Mouse (Mus musculus): ENCODE measurements around the gene Akr1c13.
"Not testable (repeated sequence)": the region's sequence is repeated elsewhere in the genome, so short reads cannot be mapped to it uniquely, and the experiment has no call there.

The Akr1c13 gene

DNA sequence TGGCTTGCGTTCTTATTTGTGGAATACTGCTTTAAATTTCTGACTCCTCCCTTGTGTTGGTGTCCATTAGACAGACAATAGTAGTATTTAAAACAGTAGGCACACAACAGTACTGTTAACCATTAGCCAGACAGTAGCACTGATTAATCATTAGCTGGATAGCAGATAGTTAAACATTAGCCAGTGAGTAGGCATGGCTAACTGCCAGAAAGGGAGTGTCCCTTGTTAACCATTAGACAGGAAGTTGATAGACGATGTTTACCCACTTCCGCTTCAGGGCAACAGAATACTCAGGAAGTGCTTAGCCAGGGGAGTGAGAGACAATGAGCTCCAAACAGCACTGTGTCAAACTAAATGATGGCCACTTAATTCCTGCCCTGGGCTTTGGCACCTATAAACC is at the start of gene Akr1c13:
Gene Akr1c13, plus strand, starts transcription at position 247 of the 400 bp plus-strand sequence.
- no peak for DNase-seq (ENCODE audit: low spot score in 2 of 2)

DNA sequence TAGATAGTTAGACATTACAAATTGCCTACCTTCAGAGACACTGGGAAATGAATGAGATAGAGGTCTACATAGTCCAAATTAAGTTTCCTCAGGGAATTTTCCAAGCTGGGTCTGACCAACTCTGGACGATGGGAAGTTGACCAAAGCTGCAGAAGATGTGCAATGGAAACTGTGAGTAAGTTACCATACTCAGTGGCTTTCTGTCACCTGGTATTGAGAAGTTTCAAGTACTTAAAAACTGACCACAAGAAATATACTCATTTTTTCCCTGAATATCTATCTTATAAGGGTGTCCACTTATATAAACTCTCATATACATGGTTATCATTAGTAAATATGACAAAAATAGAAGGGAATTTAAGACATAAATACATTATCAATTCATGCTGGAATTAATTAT is 46.7 kb upstream of the Akr1c13 start:
- DNase-seq (ENCODE audit: low spot score in 2 of 2): no peak

DNA sequence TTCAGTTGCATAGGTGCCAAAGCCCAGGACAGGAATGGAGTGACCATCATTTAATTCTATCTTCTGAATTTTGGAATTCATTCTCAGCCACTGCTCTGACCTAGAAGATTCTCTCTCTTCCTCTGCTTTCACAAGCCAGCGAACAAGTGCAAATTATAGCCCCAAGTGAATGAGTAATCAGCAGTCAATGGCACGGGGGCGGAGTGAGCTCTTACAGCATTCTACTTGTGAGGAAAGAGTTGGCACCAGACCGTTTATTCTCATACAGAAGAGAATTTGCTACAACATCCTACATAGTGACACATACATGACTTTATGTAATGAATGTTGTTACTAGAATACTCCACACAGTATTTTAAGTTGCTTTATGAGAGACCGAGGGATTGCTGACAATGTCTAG is 40.4 kb upstream of the Akr1c13 start, which contains the start of gene Akr1c18:
Gene Akr1c18, minus strand, starts transcription at position 137 of the 400 bp plus-strand sequence.
- DNase-seq (ENCODE audit: low spot score in 2 of 2): peak; percentile 15 to 28

DNA sequence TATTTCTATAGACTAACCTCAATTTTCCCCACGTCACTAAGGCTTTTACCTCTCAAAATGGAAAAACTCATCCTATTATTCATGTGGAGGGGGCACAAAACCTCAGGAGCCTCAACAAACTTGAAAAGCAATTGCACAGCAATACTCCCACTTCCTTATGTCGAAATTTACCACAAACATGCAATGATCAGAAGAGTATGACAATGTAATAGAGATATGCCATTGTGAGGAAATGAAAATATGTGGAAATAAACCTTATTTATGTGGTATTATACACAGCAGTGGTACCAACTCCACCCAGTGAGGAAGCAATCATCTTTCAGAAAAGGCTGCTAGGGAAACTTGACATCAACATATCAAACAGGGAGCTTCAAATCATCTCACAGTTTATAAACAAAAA is 38.0 kb upstream of the Akr1c13 start:
- no peak for DNase-seq (ENCODE audit: low spot score in 2 of 2)

DNA sequence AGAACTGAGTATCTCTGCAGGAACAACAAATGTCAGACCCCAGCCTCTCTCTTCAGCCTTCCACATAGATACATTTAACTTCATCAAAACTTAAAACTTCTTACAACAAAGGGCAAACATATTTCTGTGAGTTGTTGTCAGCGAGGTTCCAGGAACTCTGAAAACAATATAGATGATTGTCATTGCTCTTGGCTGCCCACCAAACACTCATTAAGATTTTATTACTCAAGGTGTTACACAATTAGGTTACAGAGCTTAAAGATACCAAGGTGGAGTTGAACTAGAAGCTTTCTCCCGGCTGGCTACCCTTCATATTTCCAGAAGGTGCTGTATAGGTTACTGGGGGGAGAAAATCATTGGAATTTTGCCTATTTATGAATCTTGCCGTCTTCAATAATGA is 37.4 kb upstream of the Akr1c13 start:
- no peak for DNase-seq (ENCODE audit: low spot score in 2 of 2)

DNA sequence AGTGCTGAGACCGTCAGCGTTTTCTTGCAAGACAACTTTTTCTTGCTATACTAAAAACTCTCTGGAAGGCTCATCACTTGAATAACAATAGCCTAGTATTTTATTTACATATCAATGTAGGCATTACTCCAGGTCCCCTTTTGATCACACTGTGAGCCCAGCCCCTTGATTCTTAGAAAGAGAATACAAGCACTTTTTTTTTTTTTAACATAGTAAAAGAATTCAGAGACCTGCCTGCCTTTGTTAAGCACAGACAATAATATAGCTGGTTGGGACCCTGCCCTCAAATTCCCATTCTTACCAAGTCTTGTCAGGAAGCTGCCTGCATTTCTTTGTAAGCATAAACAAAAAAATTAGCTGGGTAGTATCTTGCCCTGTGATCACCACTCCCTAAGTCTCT is 35.7 kb upstream of the Akr1c13 start:
- no peak for DNase-seq (ENCODE audit: low spot score in 2 of 2)

DNA sequence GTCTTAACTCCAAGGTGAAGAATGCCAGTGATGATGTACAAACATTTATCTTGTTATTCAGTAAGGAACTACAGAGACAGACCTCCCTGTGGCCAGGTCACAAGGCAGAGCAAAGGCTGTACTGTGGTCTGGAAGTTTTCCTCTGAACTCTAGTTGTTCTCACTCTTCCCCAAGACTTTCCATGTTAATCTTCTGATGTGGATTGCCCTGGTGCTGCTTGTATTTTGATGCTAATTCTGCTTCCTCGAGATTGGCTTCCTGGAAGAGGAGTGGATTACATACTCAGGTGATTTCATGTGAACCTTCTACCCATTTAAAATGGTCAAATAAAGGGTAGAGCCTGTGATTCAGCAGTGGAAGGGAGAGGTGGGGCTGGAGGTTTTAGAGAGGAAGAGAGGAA is 22.9 kb upstream of the Akr1c13 start:
- no peak for DNase-seq (ENCODE audit: low spot score in 2 of 2)

DNA sequence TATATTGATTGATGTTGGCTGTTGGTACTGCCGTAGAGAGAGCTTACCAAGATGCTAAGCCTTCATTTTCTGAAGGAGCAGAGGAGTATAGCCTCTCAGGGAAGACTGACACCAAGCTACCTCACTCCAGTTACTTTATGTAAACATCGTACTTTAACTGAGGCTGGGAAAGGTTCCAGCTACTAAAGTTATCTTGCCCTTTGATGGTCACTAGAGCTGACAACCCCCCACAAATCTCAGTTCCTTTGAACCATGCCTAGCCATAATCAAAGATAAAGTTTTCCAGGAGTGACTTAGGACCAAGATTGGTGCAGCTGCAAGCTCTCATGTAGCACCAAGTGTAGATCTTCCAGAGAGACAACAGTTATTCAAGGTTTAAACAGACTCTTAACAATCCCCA is 18.0 kb upstream of the Akr1c13 start:
- no peak for DNase-seq (ENCODE audit: low spot score in 2 of 2)

DNA sequence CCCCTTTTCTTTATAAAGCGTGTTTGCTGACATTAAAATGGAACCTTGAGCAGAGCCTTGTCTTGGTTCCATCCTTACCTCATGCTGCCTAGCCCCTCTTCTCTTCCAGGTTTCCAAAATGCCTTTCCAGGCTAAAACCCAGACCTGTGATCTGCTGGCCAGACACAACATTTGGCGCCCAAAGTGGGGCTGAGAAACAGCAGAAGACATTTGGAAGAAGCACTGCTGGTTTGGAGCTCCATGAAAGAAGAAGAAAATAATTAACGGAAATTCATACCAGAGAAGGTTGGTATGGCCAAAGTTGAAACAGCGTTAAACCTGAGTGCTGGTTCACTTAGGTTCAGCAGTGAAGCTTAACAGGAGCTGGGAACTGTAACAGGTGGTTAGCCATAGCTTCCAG is 9.6 kb upstream of the Akr1c13 start:
- not testable (repeated sequence) for DNase-seq (ENCODE audit: low spot score in 2 of 2)

DNA sequence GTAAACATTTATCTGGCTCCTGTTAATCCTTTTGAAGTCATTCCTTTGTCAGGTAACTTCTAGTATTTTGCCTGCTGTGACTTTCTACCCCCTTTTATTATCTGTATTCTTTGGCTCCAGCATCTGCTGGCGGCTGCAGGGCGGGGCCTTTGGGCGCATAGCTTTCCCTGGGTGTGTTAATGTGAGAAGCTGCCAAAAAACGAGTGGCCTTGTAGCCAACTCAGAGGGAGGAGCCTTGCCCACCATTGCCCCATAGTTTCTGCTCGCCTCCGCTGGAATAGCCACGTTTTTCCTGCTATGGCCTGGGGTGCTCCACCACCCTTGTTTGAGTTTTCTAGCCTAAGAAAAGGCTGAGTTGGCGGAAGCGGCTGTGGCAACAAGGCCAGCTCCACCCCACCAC is 7.8 kb upstream of the Akr1c13 start:
- DNase-seq (ENCODE audit: low spot score in 2 of 2): no peak

DNA sequence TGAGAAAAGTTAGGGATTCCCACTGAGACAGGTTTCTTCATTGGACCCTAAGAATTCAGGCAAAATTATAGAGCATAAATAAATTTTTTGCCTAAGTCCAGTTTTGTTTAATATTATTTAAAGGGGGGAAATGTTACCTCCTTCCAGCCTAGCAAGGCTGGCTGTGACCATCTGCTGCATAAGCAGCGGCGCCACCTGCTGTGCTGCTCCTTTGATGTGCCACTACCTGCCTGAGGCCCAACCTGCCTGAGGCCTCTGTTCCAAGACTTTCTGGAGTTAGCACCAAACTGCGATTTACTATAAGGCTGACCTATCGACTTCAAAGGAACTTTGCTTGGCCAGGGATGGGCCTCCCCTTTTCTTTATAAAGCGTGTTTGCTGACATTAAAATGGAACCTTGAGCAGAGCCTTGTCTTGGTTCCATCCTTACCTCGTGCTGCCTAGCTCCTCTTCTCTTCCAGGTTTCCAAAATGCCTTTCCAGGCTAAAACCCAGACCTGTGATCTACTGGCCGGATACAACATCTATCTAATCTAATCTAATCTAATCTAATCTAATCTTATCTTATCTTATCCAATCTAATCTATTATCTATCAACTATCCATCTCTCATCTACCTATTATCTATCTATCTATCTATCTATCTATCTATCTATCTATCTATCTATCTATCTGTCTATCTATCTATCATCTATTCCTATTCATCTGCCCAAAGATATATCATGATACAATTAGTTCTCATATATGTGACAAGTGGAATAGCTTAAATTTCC is 4.1 kb upstream of the Akr1c13 start:
- DNase-seq (ENCODE audit: low spot score in 2 of 2): not testable (repeated sequence)

DNA sequence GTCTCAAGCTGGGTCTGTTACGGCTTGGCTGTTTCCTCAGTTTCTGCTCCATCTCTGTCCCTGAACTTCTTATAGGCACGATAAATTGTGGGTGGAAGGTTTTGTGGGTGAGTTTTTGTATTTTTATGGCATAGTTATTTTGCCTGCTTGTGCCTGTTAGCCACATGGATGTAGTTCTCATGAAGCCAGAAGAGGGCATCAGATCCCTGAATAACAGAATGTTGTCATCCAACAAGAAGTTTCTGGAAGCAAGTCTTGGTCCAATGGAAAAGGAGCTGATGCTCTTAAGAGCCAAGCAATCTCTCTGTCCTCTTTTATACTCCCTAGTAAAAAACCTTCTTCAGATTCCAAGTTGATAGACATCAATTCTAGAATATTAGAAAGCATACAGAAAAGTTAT is 2.8 kb upstream of the Akr1c13 start:
- no peak for DNase-seq (ENCODE audit: low spot score in 2 of 2)

DNA sequence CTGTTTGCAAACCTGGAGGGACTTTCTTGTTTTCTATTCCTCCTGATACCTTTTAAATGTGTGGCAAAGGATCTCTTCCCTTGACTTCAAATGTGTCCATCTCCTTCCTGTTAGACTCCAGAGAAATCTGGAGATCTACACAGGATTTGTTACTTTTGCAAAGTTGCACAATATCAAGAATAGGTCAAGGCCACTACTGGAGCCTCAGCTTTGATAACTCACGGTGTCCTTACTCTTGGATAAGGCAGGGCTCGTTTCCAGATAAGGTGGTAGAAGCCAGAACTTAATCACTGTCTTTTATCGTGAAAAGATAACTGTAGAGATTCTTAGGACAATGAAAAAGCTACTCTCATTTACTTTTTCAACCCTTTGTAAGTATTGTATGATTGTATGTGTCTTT is 1.6 kb downstream of the Akr1c13 start:
- DNase-seq (ENCODE audit: low spot score in 2 of 2): no peak

DNA sequence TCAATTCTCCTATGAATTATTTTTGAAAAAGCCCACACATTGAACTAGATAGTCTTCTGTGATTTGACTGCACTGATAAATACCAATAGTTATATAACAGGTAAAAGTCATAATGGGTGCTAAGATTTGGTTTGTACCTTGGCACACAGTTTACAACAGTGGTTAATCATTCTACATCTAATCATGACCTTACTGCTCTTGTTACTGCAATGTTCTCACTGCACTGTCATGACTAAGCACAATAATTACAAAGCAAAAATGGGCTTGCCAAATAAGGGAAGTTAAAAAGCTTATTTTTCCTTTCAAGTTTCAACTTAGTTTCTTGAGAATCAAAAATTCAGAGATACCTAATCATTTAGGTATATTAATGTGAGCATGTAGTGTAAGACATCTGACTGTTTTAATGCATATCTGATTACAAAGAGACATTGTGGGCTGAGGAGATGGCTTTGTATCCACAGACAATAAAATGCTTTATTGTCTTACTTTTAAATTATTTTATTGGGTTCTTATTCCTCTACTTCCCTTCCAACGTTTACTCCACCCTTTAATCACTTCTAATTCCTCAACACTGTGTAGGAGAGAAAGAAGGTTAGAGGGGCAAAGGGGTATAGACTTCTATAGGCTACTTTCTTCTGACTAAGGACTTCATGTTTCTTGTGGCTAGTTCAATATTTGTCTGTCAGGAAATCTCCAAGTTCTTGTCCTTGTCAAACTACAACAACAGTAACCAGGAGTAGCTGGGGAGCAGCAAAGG is 15.4 kb downstream of the Akr1c13 start:
- DNase-seq (ENCODE audit: low spot score in 2 of 2): no peak

DNA sequence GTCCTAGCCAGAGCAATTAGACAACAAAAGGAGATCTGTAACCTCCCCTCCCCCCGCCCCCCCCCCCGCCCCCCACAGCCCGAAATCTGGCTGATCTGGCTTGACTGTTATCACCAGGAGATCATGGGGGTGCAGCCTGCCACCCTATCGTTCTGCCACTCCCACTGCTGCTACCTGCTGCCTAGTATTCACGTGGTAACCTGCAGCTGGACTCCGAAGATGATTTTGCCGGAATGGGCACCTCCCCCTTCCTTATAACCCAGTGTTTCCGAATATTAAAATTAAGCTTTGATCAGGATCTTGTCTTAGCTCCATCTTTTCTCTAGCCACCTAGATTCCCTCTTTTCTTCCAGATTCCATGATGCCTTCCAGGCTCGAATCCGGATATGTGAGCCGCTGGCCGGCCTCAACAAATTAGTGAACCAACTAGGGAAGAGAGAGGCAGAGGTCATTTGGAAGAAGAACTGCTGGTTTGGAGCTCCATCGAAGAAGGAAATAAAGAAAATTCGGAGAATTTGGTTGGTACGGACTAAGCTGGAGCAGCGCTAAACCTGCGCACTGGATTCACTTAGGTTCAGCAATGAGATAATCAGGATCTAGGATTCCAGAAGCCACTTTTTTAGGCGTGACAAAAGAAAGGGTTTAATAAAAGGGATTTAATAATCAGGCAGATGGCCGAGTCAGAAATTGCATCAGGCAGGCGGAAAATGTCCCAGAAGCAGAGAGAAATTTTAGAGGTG is 20.8 kb downstream of the Akr1c13 start:
- no peak for DNase-seq (ENCODE audit: low spot score in 2 of 2)

DNA sequence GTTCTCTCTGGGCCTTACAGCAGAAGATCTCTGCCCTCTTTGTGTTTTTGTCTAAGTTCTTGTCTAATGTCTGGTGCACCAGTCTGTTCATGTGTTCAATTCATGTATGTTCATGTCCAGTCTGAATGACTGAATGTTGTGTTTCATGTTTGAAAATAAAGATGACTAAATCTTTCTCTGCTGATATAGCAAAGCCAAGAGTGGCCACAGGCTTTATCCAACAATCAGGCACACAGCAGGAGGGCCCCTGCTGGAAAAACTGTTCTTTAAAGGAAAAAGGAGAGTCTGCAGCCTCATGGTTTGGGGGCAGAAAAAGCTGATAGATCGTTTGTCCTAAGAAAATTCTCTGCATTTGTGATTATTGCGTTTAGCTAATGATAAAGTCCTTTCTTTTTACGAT is 21.4 kb downstream of the Akr1c13 start:
- no peak for DNase-seq (ENCODE audit: low spot score in 2 of 2)

DNA sequence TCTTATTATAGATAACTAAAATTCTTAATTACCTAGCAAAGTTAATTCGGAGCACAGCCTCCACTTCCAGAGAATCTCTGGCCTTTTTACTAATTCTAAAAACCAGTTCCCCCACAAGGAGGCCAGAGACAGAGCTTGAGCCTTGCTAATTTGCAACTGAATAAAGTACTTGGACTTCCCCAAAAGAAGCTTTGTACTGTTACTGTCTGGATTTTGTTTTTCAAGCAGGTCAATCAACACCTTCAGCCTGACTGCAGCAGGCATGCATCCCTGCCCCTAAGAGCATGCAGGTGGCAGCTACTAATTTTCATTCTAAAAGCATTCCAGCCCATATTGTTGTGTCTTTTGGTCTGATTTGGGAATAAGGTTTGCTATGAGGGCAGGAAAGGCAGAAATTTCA is 24.5 kb downstream of the Akr1c13 start:
- not testable (repeated sequence) for DNase-seq (ENCODE audit: low spot score in 2 of 2)

DNA sequence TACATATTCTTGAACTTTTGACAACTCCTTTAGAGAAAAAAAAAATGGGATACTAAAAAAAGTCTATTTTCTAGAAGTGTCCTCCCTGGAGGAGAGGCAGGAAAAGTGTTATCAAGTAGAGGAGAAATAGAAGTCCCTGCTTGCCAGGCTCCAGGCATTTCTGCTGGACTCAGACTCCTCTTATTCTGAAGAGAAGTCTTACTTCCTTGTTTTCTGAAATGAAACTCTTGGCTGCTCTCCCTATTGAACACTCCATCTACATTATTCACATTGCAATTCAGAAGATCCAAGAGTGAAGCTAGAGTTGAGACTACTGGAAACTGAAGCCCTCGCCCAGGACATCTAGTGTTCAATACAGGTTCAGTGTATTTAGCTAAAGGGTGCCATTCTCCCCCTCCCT is 37.5 kb downstream of the Akr1c13 start, which contains the start of gene Akr1c19:
Gene Akr1c19, plus strand, starts transcription at position 260 of the 400 bp plus-strand sequence.
- DNase-seq (ENCODE audit: low spot score in 2 of 2): no peak

DNA sequence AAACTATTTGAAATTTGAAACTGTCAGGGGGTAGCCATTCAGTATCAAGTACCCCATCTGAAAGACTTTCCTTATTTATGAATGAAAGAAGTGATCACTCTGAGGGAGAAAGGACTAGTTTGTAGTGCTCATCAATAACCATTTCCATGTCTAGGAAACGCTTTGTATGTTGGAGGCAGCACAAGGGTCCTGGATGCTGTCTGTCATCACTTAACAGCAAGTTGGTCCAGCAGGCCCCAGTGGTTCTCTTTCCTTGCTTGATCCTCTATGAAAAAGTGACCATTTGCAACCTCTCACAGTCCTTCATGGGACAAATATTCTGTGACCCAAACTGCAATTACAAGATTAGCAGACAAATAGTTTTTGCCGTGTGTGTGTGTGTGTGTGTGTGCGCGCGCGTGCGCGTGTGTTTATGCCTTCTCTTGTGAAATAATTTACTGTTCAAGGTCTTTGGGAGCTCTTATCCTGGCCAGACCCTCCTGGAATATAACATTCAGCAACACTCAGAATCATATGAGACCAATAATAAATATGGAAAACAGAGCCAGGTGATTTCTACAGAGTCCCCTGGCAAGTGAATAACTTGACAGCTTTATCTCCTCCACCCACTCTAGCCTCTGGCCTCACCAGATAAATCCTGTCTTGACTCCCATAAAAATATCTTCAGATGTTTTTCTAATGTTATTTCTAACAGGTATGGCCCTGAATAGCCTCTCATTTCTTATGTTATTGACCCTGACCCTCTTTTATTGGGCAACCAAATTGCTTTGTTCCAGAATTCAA is 40.1 kb downstream of the Akr1c13 start:
- no peak for DNase-seq (ENCODE audit: low spot score in 2 of 2)

DNA sequence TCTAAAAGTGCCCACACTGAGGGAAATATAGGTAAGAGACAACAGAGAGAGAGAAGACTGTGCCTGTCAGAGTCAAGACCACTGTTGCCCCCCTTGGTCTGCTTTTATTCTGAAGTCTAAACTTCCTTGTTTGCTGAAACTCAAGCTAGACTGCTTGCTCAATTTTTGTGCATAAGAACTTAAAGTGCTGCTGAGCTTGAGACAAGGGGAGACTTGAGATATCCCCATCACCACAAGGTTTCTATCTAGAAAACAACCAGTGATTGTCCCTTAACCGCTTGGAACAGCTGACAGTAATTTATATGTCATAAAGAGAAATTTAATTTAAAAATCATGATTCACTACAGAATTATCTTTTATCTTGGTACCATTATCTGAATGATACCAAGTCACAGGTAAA is 42.2 kb downstream of the Akr1c13 start:
- DNase-seq (ENCODE audit: low spot score in 2 of 2): no peak

DNA sequence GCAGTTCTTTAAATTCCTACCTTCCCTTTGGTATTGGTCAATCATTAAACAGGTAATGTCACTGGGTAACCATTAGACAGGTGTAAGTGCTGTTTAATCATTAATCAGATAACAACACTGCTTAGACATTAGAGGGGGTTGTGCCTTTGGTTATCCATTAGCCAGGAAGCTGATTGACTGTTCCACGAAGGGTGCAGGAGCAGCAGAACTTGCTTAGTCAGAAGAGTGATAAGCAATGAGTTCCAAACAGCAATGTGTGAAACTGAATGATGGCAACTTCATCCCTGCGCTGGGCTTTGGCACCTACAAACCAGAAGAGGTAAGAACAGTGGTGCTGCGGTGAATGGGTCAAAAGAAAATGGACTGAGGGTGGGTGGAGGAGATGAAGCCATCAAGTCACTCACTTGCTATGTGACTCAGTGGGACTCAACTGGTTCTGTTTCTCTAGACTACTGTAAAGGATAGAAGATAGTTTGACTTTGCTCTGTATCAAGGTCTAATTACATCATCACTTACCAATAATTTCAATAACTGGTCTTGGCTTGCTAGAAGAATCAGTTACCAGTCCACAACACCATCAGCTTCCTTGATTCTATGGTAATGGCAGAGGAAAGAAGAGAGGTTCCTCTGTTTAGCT is 42.7 kb downstream of the Akr1c13 start:
- no peak for DNase-seq (ENCODE audit: low spot score in 2 of 2)

Data from frontal cortex, postnatal 14 days (tissue).